Mouse (Mus musculus): ENCODE data around the gene Grip1. TPM values are rescaled to one million over a fixed set of nuclear protein-coding genes. Genes with fewer than 3 reads are reported as not detected.
A peak's percentile ranks its signal among the peaks of the same experiment; 100 is the strongest.

Gene Grip1
- polyA plus RNA-seq, 1 experiment from 2014 or later, result 4.8 TPM

DNA sequence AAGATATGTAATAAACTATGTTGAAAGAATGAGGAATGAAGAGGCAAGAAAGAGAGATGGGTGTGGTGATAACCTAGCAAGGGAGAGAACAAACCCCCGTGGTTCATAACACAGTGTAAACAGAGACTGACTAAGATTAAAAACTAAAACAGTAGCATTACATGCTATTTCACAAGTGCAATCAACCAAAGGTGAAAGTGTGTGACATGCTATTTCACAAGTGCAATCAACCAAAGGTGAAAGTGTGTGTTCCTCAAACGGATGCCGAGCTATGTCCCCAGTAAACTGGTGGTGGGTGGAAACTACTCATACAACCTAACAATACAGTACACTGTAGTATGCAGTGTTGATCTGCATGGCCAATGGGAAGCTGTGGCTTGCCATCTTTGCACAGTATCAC, 561.5 kb downstream of the Grip1 start:
- no peak for ATAC-seq (ENCODE audit: insufficient number of reproducible peaks, low FRiP score, low TSS enrichment, low read depth)
- Histone ChIP-seq H3K4me2 (replicated peaks) (no peak overlapping the region), H3K4me3 (replicated peaks) (no peak overlapping the region), H3K9me3 (replicated peaks) (no peaks in the 10 kb centered on the region), H3K4me1 (no peaks in the 10 kb centered on the region), H3K9ac (no peak overlapping the region), H3K27me3 (no peaks in the 10 kb centered on the region), H3K36me3 (no peaks in the 10 kb centered on the region), H3K27ac (replicated peaks) (no peak overlapping the region)
- WGBS, result 71% methylated on average over 3 of the region's 3 CpGs

GRCm38 (mm10) chr10:120026437-120026836, 572.8 kb downstream of the Grip1 start:
- no peak overlapping the region for H3K9ac ChIP-seq
- H3K4me3 ChIP-seq (replicated peaks), result no peak overlapping the region
- H3K9me3 ChIP-seq (replicated peaks), result no peaks in the 10 kb centered on the region
- H3K27ac ChIP-seq (replicated peaks), result no peak overlapping the region
- ATAC-seq (ENCODE audit: insufficient number of reproducible peaks, low FRiP score, low TSS enrichment, low read depth), result peak; percentile 64
- H3K4me2 ChIP-seq (replicated peaks), result no peak overlapping the region
- H3K4me1 ChIP-seq, result no peaks in the 10 kb centered on the region
- no peaks in the 10 kb centered on the region for H3K36me3 ChIP-seq
- 38% methylated on average over 10 of the region's 10 CpGs for WGBS
- no peaks in the 10 kb centered on the region for H3K27me3 ChIP-seq

DNA sequence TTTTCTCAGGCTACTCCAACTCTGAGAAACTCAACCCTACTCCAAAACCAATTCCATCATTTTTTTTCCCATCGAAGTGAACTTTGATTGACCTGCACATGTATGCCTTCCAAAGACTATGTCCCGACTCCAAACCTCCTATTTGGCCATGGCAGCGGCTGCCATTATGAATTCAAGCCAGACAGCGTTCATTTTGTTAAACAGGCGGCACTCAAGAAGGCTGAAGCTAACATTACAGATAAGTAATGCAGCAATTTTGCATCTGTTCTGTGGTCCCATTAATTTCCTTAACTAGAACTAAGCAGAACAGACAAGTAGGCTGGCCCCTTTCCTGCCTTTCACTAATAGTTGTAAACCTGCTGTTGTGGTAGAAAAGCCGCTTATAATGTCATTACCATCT, 577.3 kb downstream of the Grip1 start:
- 81% methylated on average over 6 of the region's 6 CpGs for WGBS
- H3K4me3 ChIP-seq (replicated peaks), result no peak overlapping the region
- no peak overlapping the region for H3K27ac ChIP-seq (replicated peaks)
- no peak overlapping the region for H3K9ac ChIP-seq
- no peaks in the 10 kb centered on the region for H3K27me3 ChIP-seq
- ATAC-seq (ENCODE audit: insufficient number of reproducible peaks, low FRiP score, low TSS enrichment, low read depth), result no peak
- H3K9me3 ChIP-seq (replicated peaks), result no peaks in the 10 kb centered on the region
- H3K4me1 ChIP-seq, result no peaks in the 10 kb centered on the region
- no peaks in the 10 kb centered on the region for H3K36me3 ChIP-seq
- no peak overlapping the region for H3K4me2 ChIP-seq (replicated peaks)

DNA sequence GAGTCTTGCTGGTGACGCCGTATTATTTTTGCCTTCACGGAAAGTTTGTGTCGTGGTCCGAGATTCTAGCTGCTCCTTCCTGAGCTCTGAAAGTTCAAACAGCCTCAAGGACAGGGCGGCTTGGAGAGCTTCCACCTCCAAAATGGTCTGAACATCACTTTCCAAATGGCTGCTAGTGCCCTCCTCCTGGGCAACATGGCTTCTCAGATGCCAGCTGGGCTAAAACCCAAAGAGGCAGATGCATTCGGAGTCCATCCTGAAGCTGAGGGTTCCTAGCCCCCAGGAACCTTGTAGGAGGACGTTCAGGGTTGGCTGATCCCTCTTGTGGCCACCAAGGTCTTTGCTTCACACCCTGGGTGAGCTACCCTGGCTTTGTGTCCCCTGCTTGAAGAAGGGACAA, 577.7 kb downstream of the Grip1 start:
- no peak for ATAC-seq (ENCODE audit: insufficient number of reproducible peaks, low FRiP score, low TSS enrichment, low read depth)
- Histone ChIP-seq H3K4me3 (replicated peaks) (no peak overlapping the region), H3K9ac (no peak overlapping the region), H3K27me3 (no peaks in the 10 kb centered on the region), H3K9me3 (replicated peaks) (no peaks in the 10 kb centered on the region), H3K4me1 (no peaks in the 10 kb centered on the region), H3K4me2 (replicated peaks) (no peak overlapping the region), H3K36me3 (no peaks in the 10 kb centered on the region), H3K27ac (replicated peaks) (no peak overlapping the region)
- WGBS, result 81% methylated on average over 8 of the region's 8 CpGs

DNA sequence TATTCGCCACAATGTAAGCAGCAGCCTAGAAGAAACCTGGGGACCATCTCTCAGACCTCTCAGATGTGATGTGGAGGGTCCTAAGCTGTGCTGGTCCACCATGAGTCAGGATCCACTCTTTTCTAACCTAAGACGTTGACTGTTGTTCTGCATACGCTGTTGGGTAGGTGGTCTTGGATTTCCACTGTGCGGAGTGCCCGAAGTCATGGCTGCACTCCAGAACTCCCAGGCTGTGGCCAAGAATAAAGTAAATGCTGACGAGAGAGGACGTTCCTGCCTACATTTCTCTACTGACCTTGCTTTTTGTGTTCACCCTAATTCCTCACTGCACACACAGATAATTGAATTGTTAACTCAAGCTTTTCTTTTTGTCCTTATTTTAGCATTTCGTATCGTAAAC, 580.2 kb downstream of the Grip1 start:
- Histone ChIP-seq H3K27ac (replicated peaks) (no peak overlapping the region), H3K9me3 (replicated peaks) (no peaks in the 10 kb centered on the region), H3K36me3 (no peaks in the 10 kb centered on the region), H3K4me1 (no peaks in the 10 kb centered on the region), H3K4me2 (replicated peaks) (no peak overlapping the region), H3K4me3 (replicated peaks) (no peak overlapping the region), H3K9ac (no peak overlapping the region), H3K27me3 (no peaks in the 10 kb centered on the region)
- WGBS, result 83% methylated on average over 9 of the region's 9 CpGs
- ATAC-seq (ENCODE audit: insufficient number of reproducible peaks, low FRiP score, low TSS enrichment, low read depth), result no peak

DNA sequence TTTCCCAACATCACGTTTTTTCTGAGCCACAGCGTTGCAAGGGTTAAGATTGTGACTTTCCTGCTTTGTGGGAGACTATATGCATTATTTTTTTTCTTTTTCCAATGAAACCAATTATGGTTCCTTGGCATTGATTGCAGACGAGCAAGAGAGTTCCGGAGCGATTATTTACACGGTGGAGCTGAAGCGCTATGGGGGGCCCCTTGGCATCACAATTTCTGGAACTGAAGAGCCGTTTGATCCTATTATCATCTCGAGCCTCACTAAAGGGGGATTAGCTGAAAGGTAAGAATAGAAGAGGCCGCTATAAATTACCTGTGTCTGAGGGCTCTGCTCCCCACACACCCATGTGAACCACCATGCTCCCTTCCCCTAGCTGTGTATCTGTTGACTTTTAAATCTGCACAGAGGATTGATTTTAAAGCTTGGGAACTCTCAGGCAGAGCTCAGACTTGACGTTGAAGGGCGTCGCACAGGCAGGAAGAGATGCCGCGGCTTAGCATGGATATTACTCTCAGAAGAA, 581.6 kb downstream of the Grip1 start:
- Histone ChIP-seq H3K4me2 (replicated peaks) (no peak overlapping the region), H3K27ac (replicated peaks) (no peak overlapping the region), H3K36me3 (no peaks in the 10 kb centered on the region), H3K4me1 (no peaks in the 10 kb centered on the region), H3K9ac (no peak overlapping the region), H3K4me3 (replicated peaks) (no peak overlapping the region), H3K9me3 (replicated peaks) (no peaks in the 10 kb centered on the region), H3K27me3 (no peaks in the 10 kb centered on the region)
- WGBS, result 45% methylated on average over 15 of the region's 15 CpGs
- no peak for ATAC-seq (ENCODE audit: insufficient number of reproducible peaks, low FRiP score, low TSS enrichment, low read depth)

GRCm38 (mm10) chr10:120035824-120036223, 582.2 kb downstream of the Grip1 start:
- WGBS, result 69% methylated on average over 6 of the region's 6 CpGs
- Histone ChIP-seq H3K4me3 (replicated peaks) (no peak overlapping the region), H3K4me2 (replicated peaks) (no peak overlapping the region), H3K27ac (replicated peaks) (no peak overlapping the region), H3K4me1 (no peaks in the 10 kb centered on the region), H3K9me3 (replicated peaks) (no peaks in the 10 kb centered on the region), H3K27me3 (no peaks in the 10 kb centered on the region), H3K36me3 (no peaks in the 10 kb centered on the region), H3K9ac (no peak overlapping the region)
- ATAC-seq (ENCODE audit: insufficient number of reproducible peaks, low FRiP score, low TSS enrichment, low read depth), result no peak

DNA sequence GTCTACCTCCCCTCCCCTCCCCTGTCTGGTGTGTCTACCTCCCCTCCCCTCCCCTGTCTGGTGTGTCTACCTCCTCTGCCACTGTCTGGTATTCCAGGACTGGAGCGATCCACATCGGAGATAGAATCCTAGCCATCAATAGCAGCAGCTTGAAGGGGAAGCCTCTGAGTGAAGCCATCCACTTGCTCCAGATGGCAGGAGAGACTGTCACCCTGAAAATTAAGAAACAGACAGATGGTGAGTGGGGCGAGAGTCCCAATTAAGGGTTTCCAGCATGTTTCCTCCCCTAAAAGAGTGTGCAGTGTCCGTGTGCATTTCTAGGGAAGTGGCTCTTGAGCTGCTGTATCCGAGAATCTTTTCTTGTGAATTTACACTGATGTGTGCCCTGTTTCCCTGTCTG, 584.6 kb downstream of the Grip1 start:
- no peak overlapping the region for H3K4me2 ChIP-seq (replicated peaks)
- H3K4me3 ChIP-seq (replicated peaks), result no peak overlapping the region
- no peak overlapping the region for H3K27ac ChIP-seq (replicated peaks)
- H3K4me1 ChIP-seq, result no peaks in the 10 kb centered on the region
- H3K9ac ChIP-seq, result no peak overlapping the region
- WGBS, result 91% methylated on average over 5 of the region's 5 CpGs
- no peaks in the 10 kb centered on the region for H3K36me3 ChIP-seq
- no peaks in the 10 kb centered on the region for H3K9me3 ChIP-seq (replicated peaks)
- ATAC-seq (ENCODE audit: insufficient number of reproducible peaks, low FRiP score, low TSS enrichment, low read depth), result no peak
- no peaks in the 10 kb centered on the region for H3K27me3 ChIP-seq

- ATAC-seq (ENCODE audit: insufficient number of reproducible peaks, low FRiP score, low TSS enrichment, low read depth), result no peak
- no peak overlapping the region for H3K4me2 ChIP-seq (replicated peaks)
- H3K27ac ChIP-seq (replicated peaks), result no peak overlapping the region
- no peak overlapping the region for H3K9ac ChIP-seq
- H3K9me3 ChIP-seq (replicated peaks), result no peaks in the 10 kb centered on the region
- H3K27me3 ChIP-seq, result no peaks in the 10 kb centered on the region
- WGBS, result 76% methylated on average over 6 of the region's 6 CpGs
- no peak overlapping the region for H3K4me3 ChIP-seq (replicated peaks)
- no peaks in the 10 kb centered on the region for H3K36me3 ChIP-seq
- no peaks in the 10 kb centered on the region for H3K4me1 ChIP-seq
Observed at GRCm38 (mm10) chr10:120044237-120044636, 590.6 kb downstream of the Grip1 start.

DNA sequence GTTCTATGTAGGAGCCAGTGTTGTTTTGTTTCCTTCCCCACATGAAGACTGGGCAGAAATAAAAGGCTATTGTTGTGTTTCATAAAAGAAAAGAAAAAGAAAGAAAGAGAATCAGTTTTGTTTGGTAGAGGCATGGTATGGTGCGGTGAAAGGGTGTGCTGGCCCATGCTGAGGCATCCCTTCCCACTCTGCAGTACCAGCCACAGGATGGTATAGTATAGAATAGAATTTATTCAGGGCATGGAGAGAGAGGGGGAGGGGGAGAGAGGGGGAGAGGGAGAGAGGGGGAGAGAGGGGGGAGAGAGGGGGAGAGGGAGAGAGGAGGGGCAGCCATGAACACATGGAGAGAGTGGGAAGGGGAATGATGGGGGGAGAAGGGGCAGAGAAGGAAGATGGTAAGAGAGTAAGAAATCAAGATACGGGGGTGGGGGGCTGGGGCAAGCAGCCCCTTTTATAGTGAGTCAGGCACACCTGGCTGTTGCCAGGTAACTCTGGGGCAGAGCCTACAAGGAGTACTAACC, 591.1 kb downstream of the Grip1 start:
- Histone ChIP-seq H3K4me2 (replicated peaks) (no peak overlapping the region), H3K4me1 (no peaks in the 10 kb centered on the region), H3K9me3 (replicated peaks) (no peaks in the 10 kb centered on the region), H3K36me3 (no peaks in the 10 kb centered on the region), H3K9ac (no peak overlapping the region), H3K27me3 (no peaks in the 10 kb centered on the region), H3K4me3 (replicated peaks) (no peak overlapping the region), H3K27ac (replicated peaks) (no peak overlapping the region)
- no peak for ATAC-seq (ENCODE audit: insufficient number of reproducible peaks, low FRiP score, low TSS enrichment, low read depth)
- WGBS, result 77% methylated on average over 2 of the region's 2 CpGs

GRCm38 (mm10) chr10:120060579-120061237, 607.1 kb downstream of the Grip1 start:
- no peaks in the 10 kb centered on the region for H3K27me3 ChIP-seq
- H3K4me1 ChIP-seq, result no peaks in the 10 kb centered on the region
- ATAC-seq (ENCODE audit: insufficient number of reproducible peaks, low FRiP score, low TSS enrichment, low read depth), result no peak
- H3K4me3 ChIP-seq (replicated peaks), result no peak overlapping the region
- H3K9me3 ChIP-seq (replicated peaks), result no peaks in the 10 kb centered on the region
- WGBS, result 84% methylated on average over 10 of the region's 10 CpGs
- no peak overlapping the region for H3K4me2 ChIP-seq (replicated peaks)
- H3K27ac ChIP-seq (replicated peaks), result no peak overlapping the region
- H3K9ac ChIP-seq, result no peak overlapping the region
- H3K36me3 ChIP-seq, result no peaks in the 10 kb centered on the region
